Mouse (Mus musculus) heart, adult 2 months (tissue): ENCODE measurements around the gene Rnf17. TPM values are rescaled to one million over a fixed set of nuclear protein-coding genes. Genes with fewer than 3 reads are reported as not detected.

Experiments used
- DNase-seq, 2 experiments: peaks; one replicate each; pipeline ENCODE4 v3.0.0; 2021
- H3K27ac ChIP-seq: fragments of 200-600 bp; 2 replicates; pipeline ENCODE4 v1.8.1; 2022
- H3K27me3 ChIP-seq: fragments of 200-500 bp; 2 replicates; pipeline ENCODE4 v1.6.1; 2012; ENCODE audit warnings: mild to moderate bottlenecking, low read length, inconsistent platforms, mixed read lengths; ENCODE audit not compliant: control insufficient read depth, insufficient read depth
- H3K36me3 ChIP-seq: fragments of 200-500 bp; 2 replicates; pipeline ENCODE4 v1.6.1; 2012; ENCODE audit warnings: low read length, inconsistent platforms; ENCODE audit not compliant: control insufficient read depth, insufficient read depth
- H3K4me1 ChIP-seq: fragments of 200-500 bp; 2 replicates; pipeline ENCODE4 v1.6.1; 2011; ENCODE audit warnings: low read length; ENCODE audit not compliant: control insufficient read depth, insufficient read depth
- H3K4me3 ChIP-seq: fragments of 200-600 bp; 2 replicates; pipeline ENCODE4 v1.8.1; 2022
- H3K79me2 ChIP-seq: fragments of 200-500 bp; replicated peaks from 2 replicates; pipeline ENCODE4 v1.6.1; 2012; ENCODE audit warnings: mild to moderate bottlenecking, inconsistent platforms, low read length, moderate library complexity, mixed read lengths; ENCODE audit not compliant: control insufficient read depth, insufficient read depth
- H3K9ac ChIP-seq: fragments of 200-500 bp; 2 replicates; pipeline ENCODE4 v1.6.1; 2012; ENCODE audit warnings: low read depth, mild to moderate bottlenecking, control low read depth, inconsistent platforms, low read length, mixed read lengths
- CTCF ChIP-seq: fragments of 200-600 bp; IDR thresholded peaks from 2 replicates; pipeline ENCODE4 v1.8.1; 2022; ENCODE audit warnings: antibody characterized with exemption, mild to moderate bottlenecking, moderate library complexity
- EP300 ChIP-seq: fragments of 200-500 bp; IDR thresholded peaks from 2 replicates; pipeline ENCODE4 v1.6.1; 2011; ENCODE audit warnings: low read depth, low read length, control low read depth; ENCODE audit not compliant: insufficient read depth
- POLR2A ChIP-seq: fragments of 200-500 bp; IDR thresholded peaks from 2 replicates; pipeline ENCODE4 v1.6.1; 2011; ENCODE audit warnings: mild to moderate bottlenecking, low read depth, low read length, control low read depth; ENCODE audit not compliant: insufficient read depth
- WGBS: fragments of 180-500 bp; shearing (Covaris S2); methylation state at CpG from one replicate; pipeline ENCODE4 v1.1.7; 2018; 5-methylcytosine and 5-hydroxymethylcytosine counted together
- intact Hi-C: fragments of 180-260 bp; cut with DNase I; formaldehyde crosslinking; loops from one replicate; pipeline ENCODE4 v1.15.1; 2025
- long read RNA-seq: library from polyadenylated mRNA; stranded (forward); transcript quantifications from one replicate; pipeline ENCODE4 v2.0.0, GENCODE M21; 2021
- polyA plus RNA-seq: library from polyadenylated mRNA; depleted of rRNA; stranded (reverse); fragments of >200 nt; gene quantifications from 2 replicates; pipeline ENCODE4 v1.2.3, GENCODE M21; 2012; rRNA removed
- total RNA-seq, 2 experiments: library from RNA; stranded (reverse); gene quantifications; 2 replicates each; pipeline ENCODE4 v1.2.3; 2021

Rnf17 gene
- under 1 TPM; 0.29 to 0.34 TPM for total RNA-seq
- polyA plus RNA-seq = 0.06 and 0.09 TPM in 2 replicates
- long read RNA-seq = 0 reads

DNA sequence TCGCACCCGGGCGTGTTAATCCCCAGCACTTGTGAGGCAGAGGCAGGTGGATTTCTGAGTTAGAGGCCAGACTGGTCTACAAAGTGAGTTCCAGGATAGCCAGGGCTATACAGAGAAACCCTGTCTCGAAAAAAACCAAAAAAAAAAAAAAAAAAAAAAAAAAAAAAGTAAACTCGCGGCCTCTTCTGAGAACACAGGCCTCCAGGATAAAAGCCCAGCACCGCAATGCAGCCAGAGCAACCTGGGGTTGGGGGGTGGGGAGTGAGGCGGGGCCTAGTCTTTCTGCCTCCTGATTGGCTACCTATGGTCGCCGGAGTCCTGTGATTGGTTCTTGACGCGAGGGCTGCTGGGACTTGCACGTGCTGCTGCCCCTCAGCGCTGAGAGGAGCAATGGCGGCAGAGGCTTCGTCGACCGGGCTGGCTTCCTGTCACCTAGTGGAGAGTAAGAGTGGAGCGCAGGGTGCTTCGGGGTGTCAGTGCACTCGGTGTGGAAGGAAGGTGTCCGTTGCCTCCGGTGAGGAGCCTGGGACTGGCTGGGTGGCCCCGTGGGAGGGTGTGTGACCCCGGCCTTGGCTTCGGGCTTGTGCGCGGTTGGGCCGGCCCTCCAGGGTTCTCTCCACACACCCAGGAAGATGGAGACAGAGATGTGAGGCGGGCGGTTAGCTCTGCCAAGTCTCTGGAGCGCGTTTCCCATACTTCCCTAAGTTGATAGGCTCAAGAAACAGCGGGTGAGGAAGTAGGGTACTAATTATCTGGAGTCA is at the start of gene Rnf17:
Gene Rnf17 (plus strand): TSS at position 271 of the 761 bp plus-strand sequence.
- H3K4me1 ChIP-seq = no peaks in the 10 kb centered on the region
- H3K4me3 ChIP-seq = no peak within 1 kb of the TSS
- H3K27ac ChIP-seq = no peak within 1 kb of the TSS
- H3K36me3 ChIP-seq = no peaks in the 10 kb centered on the region
- H3K79me2 ChIP-seq = no peaks in the 10 kb centered on the region
- intact Hi-C loops = no loop called here
- no peak for TF ChIP-seq EP300
- 59% methylated on average over 34 of the region's 34 CpGs for WGBS
- no peak for DNase-seq
- 0 out of 2 replicates have a peak, but pooled peaks cover 2% of the 10 kb centered on the region for H3K27me3 ChIP-seq
- H3K9ac ChIP-seq = no peak within 1 kb of the TSS

- TF ChIP-seq EP300 = no peak
- TF ChIP-seq POLR2A = no peak
- no peak for TF ChIP-seq CTCF
- no peak overlapping the region for H3K9ac ChIP-seq
- H3K79me2 ChIP-seq = no peaks in the 10 kb centered on the region
- WGBS = 42% methylated on average over 3 of the region's 3 CpGs
- no peak overlapping the region for H3K27ac ChIP-seq
- H3K4me3 ChIP-seq = no peak overlapping the region
- intact Hi-C loops = no loop called here
- H3K36me3 ChIP-seq = no peaks in the 10 kb centered on the region
- no peaks in the 10 kb centered on the region for H3K4me1 ChIP-seq
- H3K27me3 ChIP-seq = no peaks in the 10 kb centered on the region
- no peak for DNase-seq
These were observed 47.6 kb upstream of the Rnf17 start for GRCm38 (mm10) chr14:56354803-56355202.

GRCm38 (mm10) chr14:56355396-56355795 is 47.0 kb upstream of the Rnf17 start:
- WGBS = 71% methylated on average over 8 of the region's 8 CpGs
- no peak overlapping the region for H3K27ac ChIP-seq
- intact Hi-C loops = no loop called here

GRCm38 (mm10) chr14:56356196-56356595 is 46.2 kb upstream of the Rnf17 start:
- H3K4me1 ChIP-seq = no peaks in the 10 kb centered on the region
- DNase-seq = no peak
- WGBS = 85% methylated on average over 6 of the region's 6 CpGs
- H3K27ac ChIP-seq = no peak overlapping the region
- TF ChIP-seq EP300 (no peak), POLR2A (no peak), CTCF (no peak)
- no peaks in the 10 kb centered on the region for H3K79me2 ChIP-seq
- intact Hi-C loops = no loop called here
- H3K4me3 ChIP-seq = no peak overlapping the region
- H3K36me3 ChIP-seq = no peaks in the 10 kb centered on the region
- no peak overlapping the region for H3K9ac ChIP-seq
- no peaks in the 10 kb centered on the region for H3K27me3 ChIP-seq

More at GRCm38 (mm10) chr14:56355396-56355795, 47.0 kb upstream of the Rnf17 start:
- Histone ChIP-seq H3K27me3 (no peaks in the 10 kb centered on the region), H3K4me3 (no peak overlapping the region), H3K9ac (no peak overlapping the region), H3K4me1 (no peaks in the 10 kb centered on the region), H3K79me2 (no peaks in the 10 kb centered on the region), H3K36me3 (no peaks in the 10 kb centered on the region)
- no peak for TF ChIP-seq CTCF
- no peak for TF ChIP-seq POLR2A
- no peak for TF ChIP-seq EP300
- DNase-seq = no peak

- intact Hi-C loops = no loop called here
- Histone ChIP-seq H3K36me3 (no peaks in the 10 kb centered on the region), H3K79me2 (no peaks in the 10 kb centered on the region), H3K4me1 (no peaks in the 10 kb centered on the region), H3K9ac (no peak overlapping the region), H3K27me3 (peaks cover 1% of the 10 kb centered on the region), H3K4me3 (no peak overlapping the region), H3K27ac (no peak overlapping the region)
- WGBS = 81% methylated on average over 7 of the region's 7 CpGs
- TF ChIP-seq CTCF (no peak), EP300 (no peak), POLR2A (no peak)
- DNase-seq = no peak
These were observed 44.0 kb upstream of the Rnf17 start for GRCm38 (mm10) chr14:56358422-56358821.

GRCm38 (mm10) chr14:56359131-56359530 is 43.2 kb upstream of the Rnf17 start:
- Histone ChIP-seq H3K4me3 (no peak overlapping the region), H3K27me3 (peaks cover 2% of the 10 kb centered on the region), H3K79me2 (no peaks in the 10 kb centered on the region), H3K9ac (no peak overlapping the region), H3K27ac (no peak overlapping the region), H3K4me1 (no peaks in the 10 kb centered on the region), H3K36me3 (no peaks in the 10 kb centered on the region)
- no peak for DNase-seq
- WGBS = 45% methylated on average over 6 of the region's 6 CpGs
- intact Hi-C loops = no loop called here
- TF ChIP-seq EP300 (no peak), POLR2A (no peak), CTCF (no peak)
